Mouse (Mus musculus): Measurements from ENCODE around the gene Fuca1.
A peak's percentile ranks its signal among the peaks of the same experiment; 100 is the strongest.
"Not testable (repeated sequence)": the region's sequence is repeated elsewhere in the genome, so short reads cannot be mapped to it uniquely, and the experiment has no call there.

Fuca1 gene

DNA sequence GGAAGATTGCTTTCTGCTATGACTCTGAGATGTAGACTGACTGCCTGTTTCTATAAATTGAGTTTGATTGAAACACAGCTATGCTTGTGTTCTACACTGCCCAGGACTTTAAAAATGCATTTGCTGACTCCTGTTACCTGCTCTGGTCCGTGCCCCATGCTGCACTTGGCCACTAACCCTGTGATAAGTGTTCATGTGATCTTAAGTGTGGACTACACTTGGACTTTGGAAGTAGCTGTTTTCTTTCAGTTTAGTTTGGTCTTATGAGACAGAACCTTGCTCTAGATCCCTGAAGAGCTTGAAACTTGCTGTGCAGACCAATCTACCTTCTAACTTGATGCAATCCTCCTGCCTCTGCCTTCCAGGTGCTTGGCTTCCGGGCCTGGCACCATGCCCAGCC lies 3.9 kb downstream of the Fuca1 start:
- no peak for DNase-seq (ENCODE audit: extremely low spot score)

DNA sequence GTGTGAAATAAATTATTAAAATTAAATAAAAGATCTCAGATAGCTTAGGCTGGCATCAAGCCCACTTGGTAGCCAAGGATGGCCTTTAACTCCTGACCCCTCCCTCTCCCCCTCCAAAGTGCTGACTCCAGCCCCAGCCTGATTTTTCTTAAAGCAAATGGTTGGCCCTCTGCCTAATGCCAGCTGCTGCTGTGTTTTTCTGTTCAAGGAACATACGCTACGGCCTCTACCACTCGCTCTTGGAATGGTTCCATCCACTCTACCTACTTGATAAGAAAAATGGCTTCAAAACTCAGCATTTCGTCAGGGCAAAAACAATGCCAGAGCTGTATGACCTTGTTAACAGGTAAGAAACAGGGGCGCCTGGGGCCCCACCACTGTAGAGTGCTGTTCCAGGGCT lies 4.8 kb downstream of the Fuca1 start:
- no peak for DNase-seq (ENCODE audit: extremely low spot score)

DNA sequence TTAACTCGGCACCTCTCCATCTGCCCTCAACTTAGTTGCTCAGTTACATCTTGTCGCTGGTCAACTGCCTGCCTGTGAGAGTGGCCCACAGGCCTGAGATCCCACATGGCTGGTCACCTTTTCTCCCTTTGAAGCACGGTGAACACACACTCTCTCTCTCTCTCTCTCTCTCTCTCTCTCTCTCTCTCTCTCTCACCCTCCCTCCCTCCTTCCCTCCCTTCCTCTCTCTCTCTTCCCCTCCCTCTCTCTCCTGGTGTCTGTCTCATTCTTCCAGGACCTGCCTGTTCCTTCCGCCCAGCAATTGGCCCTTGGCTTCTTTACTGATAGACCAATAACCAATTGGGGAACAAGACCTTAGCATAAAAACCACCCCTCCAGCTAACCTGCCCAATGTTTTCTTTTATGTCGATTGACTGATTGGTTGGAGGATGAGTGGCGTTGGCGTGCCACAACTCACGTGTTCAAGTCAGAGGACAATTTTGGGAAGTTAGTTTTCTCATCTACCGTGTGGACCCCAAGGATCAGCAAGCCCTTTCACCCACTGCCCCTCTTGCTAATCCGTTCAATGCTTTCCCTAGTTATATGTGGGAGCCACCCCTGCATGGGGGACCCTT lies 5.8 kb downstream of the Fuca1 start:
- no peak for DNase-seq (ENCODE audit: extremely low spot score)

DNA sequence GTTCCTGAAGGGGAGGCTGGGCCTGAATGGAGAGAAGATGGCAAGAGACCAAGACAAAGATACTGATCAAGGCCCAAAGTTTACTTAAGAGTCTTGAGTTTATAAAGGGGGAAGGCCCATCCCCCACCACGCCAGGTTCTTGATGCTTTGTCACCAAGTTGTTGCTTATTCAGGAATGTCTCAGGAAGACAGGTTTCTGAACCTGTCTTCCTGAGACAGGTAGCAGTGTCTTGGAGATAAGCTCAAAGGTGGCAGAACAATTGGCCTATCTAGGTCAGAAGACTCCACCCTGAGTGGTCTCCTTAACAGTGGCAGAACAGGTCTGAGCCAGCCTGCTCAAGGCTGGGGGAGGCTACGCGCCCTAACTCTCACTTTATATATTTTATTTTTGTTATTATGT lies 6.3 kb downstream of the Fuca1 start:
- DNase-seq (ENCODE audit: extremely low spot score), result no peak

DNA sequence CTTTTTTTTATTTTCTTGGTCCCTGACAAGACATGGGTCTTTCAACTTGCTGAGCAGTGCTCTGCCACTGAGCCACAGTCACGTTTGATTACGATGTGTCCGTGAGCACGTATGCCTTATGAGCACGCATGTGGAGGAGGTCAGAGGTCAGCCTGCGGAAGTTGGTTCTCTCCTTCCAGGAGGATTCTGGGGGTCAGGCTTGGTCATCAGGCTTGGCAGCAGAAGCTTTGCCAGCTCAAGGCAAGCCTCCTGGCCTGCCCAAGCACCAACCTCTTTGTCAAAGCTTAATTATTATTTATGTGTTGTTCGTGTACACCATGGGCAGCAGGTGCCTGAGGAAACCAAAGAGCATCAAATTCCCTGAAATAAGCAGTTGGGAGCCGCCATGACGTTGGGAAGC lies 7.8 kb downstream of the Fuca1 start:
- no peak for DNase-seq (ENCODE audit: extremely low spot score)

DNA sequence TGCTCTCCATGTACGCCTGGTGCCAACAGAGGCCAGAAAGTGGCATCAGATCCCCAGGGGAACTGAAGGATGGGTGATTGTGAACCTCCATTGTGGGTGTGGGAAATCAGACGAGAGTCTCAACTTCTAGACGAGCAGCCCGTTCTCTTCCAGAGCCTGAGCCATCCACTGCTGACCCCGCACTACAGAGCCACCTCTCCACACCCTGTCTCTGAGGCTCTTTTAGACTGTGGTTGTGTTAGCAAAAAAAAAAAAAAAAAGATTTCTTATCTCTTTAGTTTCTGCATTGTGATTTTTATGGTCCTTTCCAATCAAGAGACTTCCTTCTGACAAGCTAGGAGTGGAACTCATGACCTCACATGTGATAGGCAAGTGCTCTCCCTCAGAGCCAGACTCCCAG lies 8.9 kb downstream of the Fuca1 start:
- DNase-seq (ENCODE audit: extremely low spot score), result no peak

DNA sequence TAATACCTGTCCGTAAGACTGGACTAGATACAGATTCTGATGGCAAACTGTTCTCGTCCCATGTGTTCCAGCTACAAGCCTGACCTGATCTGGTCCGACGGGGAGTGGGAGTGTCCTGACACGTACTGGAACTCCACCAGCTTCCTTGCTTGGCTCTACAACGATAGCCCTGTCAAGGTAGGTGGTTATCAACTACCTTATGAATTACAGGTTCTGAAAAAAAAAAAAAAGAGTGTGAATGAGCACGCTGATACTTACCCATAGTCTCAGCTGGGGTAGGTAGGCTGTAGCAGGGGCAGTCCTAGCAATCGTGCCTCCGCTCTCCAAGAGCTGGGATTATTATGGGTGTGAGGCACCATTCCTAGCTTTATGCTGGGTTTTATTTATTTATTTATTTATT lies 9.3 kb downstream of the Fuca1 start:
- no peak for DNase-seq (ENCODE audit: extremely low spot score)

DNA sequence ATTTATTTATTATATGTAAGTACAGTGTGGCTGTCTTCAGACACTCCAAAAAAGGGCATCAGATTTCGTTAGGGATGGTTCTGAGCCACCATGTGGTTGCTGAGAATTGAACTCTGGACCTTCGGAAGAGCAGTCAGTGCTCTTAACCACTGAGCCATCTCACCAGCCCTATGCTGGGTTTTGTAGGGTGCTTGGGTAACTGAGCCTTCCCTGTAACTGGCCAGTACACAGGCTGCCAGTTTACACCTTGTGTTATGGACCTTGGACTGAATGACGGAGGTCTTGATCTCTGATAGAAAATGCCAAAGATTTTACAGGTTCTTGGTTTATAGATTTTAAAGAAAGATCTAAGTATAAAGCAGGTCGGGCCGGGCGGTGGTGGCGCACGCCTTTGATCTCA lies 9.7 kb downstream of the Fuca1 start:
- DNase-seq (ENCODE audit: extremely low spot score), result no peak

DNA sequence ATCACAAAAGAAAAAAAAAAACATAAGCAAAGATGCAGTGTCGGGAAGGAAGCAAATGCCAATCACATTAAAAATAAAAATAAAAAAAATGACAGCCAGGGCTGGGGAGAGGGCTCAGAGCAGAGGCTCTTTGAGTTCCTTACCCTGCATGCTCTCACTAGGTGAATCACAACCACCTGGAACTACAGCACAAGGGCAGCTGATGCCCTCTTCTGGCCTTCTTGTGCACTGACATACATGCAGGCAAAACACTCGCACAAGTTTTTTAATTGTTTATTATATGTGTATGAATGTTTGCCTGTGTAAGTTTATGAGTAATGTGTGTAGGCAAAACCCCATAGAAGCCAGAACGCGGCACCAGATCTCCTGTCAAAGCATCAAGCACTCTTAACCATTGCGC lies 11.3 kb downstream of the Fuca1 start:
- no peak for DNase-seq (ENCODE audit: extremely low spot score)

DNA sequence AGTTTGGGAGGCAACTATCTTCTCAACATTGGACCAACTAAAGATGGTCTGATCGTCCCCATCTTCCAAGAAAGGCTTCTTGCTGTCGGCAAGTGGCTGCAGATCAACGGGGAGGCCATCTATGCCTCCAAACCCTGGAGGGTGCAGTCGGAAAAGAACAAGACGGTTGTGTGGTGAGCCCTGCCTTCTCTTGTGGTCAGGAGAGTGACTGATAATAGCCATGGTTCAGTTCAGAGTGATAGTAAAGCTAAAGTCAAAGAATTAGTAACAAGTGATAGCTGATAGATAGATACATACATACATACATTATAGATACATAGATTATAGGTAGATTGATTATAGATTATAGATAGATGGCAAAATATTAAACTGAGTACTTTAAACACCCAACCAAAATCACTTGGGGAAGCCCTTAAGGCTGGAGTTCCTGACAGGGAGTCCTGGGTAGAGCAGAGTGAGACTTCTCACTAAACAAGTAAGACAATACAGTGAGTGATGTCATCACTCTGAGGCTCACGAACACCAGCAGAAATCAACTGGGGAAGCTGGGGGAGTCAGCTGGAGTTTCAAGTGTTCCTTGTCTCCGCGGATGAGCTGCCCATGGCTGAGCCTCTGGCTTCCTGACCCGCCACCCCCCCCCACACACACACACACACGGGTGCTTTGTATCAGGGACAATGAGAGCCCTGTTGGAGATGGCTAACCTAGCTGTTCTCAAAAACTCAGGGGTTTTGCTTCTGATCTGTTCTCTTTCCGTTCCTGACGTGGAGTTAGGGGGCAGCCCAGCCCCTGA lies 14.4 kb downstream of the Fuca1 start:
- DNase-seq (ENCODE audit: extremely low spot score), result no peak

DNA sequence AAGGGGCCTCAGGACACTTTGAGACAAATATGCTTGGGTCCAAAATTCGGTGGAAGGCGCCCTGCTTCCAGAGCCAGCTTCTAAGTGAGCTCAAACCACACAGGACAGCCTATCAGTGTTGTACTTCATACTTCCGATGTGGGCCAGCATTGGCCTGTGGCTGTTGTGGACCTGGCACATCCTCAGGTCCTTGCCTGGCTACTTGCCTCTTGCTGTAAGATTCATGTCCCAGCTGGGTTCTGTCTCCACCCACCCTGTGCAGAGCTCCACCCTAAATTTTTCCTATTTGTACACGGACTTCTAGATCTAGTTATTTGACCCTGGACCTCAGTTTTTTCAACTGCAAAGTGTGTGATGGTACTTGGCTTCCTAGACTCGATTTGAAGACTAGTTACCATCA lies 15.0 kb downstream of the Fuca1 start:
- DNase-seq (ENCODE audit: extremely low spot score), result no peak

DNA sequence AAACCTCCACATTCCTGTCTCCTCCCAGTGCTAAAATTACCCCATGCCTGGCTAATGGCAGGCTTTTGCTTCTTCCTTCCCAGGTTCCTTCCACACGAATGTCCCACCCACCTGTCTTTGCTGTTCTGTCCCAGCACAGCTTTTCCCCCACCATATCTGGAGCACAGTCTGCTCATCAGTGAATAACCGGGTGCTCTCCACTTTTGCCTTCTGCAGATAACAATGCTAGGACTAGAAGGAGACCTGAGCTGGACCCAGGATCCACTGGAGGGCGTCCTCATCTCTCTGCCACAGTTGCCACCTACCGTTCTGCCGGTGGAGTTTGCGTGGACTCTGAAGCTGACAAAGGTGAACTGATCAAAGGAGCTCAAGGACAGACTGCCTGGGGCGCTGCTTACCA lies 18.3 kb downstream of the Fuca1 start:
- DNase-seq (ENCODE audit: extremely low spot score), result no peak

DNA sequence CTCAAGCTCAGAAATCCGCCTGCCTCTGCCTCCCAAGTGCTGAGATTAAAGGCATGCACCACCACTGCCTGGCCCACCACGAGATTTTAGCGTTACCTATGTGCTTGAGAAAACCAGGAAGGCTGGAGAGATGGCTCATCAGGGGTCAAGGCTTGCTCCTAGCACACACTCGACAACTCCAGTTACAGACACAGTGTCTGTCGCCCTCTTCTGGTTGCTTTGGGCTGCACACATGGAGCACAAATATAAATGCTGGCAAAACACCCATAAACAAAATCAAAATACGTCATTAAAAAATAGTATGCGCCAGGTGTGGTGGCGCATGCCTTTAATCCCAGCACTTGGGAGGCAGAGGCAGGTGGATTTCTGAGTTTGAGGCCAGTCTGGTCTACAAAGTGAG lies 20.5 kb downstream of the Fuca1 start:
- not testable (repeated sequence) for DNase-seq (ENCODE audit: extremely low spot score)

DNA sequence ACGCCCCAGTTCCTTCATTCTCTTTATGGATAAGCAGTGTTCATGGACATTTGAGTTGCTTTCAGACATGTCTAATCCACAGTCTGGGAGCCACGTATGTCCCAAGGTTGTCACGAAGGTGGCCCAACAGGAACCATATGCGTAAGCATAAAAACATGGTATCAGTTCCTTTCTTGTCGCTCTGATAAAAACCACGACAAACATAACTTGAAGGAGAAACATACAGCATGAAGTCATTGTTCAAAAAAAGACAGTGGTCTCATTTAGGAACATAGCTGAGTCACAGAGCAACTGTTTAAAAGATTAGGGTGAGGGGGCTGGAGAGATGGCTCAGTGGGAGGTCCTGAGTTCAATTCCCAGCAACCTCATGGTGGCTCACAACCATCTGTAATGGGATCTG lies 21.7 kb downstream of the Fuca1 start:
- DNase-seq (ENCODE audit: extremely low spot score), result no peak

DNA sequence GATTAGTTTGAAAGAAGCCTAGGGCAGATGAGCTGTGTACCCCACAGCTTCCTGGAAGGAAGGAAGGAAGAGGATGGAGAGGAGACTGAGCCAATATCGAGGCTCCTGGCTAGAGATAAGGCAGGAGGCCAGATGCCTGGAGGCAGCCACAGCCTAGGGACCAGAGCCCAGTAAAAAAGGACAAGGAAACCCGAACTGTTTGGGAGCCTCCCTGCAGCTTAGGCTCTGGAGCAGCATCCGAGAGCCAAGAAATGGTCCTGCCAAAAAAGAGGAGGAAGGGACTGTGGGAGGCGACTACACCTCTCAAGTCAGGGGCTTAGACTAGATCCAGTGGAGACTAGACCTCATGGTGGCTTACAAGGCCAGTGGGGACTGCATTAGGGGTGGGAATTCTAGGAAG lies 22.9 kb downstream of the Fuca1 start:
- DNase-seq (ENCODE audit: extremely low spot score), result no peak

DNA sequence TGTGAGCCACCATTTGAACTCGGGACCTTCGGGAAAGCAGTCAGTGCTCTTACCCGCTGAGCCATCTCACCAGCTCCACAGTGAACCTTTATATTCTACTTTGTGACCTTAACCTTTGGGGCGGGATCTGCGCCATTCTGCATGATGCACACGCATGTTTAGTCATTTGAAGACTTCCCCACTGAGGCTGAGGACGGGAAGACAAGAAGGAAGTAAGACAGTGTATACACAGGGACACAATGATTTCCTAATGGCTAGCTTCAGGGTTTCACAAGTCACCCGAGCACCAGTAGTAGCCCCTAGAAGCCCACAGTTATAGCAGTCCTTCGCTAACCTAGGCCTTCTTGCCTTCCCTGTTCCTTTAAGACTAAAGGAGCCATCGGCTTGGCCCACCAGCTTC lies 25.2 kb downstream of the Fuca1 start:
- no peak for DNase-seq (ENCODE audit: extremely low spot score)

DNA sequence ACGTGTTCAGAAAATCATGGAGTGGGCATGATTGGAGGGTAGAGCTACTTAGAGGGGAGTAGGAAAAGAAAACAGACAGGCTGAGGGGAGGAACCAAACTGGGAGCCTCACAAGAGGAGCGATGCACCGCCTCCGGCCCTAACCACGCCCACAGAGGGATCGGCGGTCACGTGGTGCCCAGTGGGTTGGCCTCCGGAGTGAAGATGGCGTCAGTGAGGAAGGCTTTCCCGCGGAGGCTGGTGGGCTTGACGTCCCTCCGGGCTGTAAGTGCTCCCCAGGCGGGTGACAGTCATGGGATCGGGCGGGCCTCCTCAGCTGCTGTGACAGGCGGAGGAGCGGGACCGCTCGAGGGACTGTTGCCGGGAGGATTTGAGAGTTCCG lies 25.7 kb downstream of the Fuca1 start, which contains the start of gene Hmgcl:
Hmgcl (plus strand) TSS at position 171 of the 381 bp plus-strand sequence.
- DNase-seq (ENCODE audit: extremely low spot score), result peak; percentile 93

DNA sequence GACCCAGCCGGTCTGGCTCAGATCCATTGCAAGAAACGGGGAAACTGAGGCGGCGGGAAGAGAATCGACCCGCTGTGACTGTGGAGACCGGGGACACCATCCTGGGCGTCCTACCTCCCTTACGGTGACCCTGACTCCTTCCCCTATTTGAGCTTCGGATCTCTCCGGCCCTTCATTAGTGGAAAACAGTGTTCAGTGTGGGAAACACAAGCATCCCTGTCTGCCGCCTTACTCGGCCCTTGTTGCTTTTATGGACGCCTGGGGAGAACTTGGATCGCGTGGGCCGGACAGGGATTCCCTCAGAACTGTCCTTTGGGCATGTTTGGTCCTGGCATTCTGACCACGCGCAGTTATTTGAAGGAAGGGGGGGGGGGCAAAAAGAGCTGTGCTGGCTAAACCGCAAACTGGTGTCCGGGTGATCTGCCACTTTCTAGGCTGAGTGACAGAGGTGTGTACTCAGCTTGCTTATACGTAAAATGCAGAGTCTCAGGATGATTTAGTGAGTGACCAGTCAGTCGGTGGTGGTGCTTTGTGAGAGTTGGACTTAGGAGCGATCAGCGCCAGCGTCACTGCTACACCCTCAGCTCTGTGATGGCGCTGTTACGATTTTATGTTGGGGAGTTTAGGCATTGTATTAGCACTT lies 26.2 kb downstream of the Fuca1 start:
- DNase-seq (ENCODE audit: extremely low spot score), result no peak

DNA sequence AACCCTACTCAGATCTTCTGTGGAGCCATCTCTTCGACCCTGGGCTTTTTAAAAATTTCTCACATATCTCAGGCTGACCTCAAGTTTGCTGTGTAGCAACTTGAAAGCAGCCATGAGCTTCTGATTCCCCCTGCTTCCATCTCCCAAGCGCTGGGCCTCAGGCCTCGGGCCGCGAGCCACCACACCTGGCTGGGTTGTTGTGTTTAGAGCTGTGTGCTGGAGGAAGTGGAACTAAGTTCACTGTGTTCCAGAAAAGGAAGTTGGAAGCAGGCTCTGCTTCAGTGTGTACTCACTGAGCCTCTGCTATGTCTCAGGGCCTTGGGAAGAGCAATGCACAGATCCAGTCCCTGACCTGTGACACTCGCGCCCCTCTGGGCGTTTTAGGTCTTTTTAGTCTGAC lies 27.6 kb downstream of the Fuca1 start:
- no peak for DNase-seq (ENCODE audit: extremely low spot score)

DNA sequence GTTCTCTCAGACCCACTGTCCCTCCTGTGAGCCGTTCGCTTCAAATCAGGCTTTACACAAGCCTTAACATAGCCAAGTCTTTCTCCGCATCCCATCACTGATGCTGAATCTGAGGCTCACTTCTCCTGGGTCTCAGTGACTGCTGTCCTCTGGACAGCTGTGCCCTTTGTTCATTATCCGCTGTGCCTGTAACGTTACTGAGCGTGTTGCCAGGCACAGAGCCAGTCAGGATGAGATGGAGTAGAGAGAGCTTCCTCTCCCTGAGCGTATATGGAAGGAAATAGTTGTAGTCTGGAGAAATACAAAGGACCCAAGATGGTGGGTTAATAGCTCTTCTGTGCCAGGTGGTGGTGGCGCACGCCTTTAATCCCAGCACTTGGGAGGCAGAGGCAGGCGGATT lies 28.9 kb downstream of the Fuca1 start:
- no peak for DNase-seq (ENCODE audit: extremely low spot score)

DNA sequence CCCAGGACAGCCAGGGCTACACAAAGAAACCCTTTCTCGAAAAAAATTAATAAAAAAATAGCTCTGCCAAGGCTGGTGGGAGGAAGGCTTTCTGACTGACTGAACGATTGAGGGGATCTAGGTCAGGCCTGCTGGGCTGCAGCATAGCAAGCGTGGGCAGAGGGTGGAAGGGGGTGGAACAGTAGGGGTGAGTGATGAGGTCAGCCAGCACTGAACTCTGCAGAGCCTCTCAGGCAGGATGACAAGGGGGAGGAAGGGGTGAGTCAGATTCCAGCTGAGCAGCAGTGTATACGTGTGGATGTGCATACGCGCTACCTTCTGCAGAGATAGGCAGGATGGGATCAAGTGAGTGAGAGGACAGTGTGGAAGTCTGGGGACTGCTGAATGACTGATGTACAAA lies 29.4 kb downstream of the Fuca1 start:
- no peak for DNase-seq (ENCODE audit: extremely low spot score)

DNA sequence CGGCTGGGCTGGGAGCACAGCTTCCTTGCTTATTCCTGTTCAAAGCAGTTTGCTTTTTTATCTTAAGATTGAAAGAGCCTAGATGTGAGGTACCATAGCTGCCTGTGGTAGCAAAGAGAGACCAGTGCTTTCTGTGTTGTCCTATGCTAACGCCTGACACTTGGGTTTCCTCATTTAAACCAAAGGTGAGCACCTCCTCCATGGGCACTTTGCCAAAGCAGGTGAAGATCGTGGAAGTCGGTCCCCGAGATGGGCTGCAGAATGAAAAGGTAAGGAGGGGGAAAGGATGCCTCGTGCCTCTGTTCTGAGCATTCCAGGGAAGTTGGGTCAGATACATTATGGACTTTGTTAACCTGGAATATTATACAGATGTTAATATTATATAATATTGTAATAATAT lies 29.8 kb downstream of the Fuca1 start:
- DNase-seq (ENCODE audit: extremely low spot score), result no peak

DNA sequence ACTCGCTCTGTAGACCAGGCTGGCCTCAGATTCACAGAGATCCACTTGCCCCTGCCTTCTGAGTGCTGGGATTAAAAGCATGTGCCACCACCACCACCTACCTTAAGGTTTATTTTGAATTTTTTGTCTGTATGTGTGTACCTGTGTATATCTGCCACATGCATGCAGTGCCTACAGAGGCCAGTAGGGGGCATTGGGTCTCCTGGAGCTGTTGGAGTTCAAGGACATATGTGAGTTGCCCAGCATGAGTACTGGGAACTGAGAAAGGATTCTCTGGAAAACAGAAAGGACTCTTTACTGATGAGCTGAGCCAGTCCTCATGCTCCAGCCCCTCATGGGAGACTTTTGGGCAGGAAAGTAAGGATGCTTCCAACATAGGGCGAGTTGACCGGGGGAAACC lies 31.0 kb downstream of the Fuca1 start:
- DNase-seq (ENCODE audit: extremely low spot score), result no peak
